Comparison of ENCODE assay signal across 10 mouse cellular contexts in the genomic region with DNA sequence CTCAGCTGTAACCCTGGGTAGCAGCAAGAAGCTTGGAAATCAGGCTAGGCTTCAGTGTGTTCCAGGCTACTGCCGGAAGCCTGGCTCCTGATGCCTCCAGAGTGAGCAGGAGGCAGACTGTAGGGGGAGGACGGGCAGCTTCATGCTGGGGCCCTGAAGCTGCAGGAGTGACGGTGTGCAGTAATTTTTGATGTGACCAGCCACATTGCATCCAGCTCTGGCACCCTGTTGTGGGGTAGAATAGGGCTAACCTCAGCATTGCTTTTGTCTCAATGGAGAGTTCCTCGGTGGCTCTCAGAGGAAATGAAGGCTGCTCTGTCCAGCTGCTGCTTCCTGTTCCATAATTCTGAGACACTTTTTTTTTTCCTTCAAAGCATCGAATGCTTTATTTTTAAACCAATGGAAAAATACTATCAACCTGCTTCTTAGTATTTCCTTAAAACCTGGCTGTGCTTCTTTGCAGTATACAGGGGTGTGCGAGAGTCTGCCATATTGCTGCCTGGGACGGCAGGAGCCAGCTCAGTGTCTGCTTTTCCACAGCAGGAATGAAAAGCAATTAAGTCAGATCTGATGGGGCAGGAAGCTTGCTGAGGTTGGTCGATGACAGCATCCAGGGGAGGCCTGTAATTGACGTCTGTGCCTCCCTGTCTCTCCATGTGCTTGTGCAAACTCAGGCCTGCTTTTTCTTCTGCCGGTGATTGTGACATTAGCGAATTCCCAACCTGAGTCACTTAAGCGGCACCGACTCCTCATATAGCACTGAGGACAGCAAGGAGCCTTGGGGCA.
A peak's percentile ranks its signal among the peaks of the same experiment; 100 is the strongest.
DNase-seq lines count a peak whose midpoint lies in the region; ATAC-seq lines count a peak whose summit lies in the region.
"Had no signal": no experiment of that assay in that cellular context is flagged by ENCODE, and none has a peak within 500 bp of the region (broad histone marks: within the 10 kb centered on the region; RNA-seq: fewer than 3 reads in every experiment).

No protein-coding gene starts in this region.

- peak overlapping the region; percentile 78 for H3K27ac ChIP-seq in lung, embryonic 15.5 days
- H3K27ac ChIP-seq in forebrain, embryonic 10.5 days: peak overlapping the region; percentile 71
- H3K27ac ChIP-seq in neural tube, embryonic 15.5 days (replicated peaks): peak overlapping the region; percentile 75

- 27% methylated on average over 13 of the region's 13 CpGs for WGBS in lung, embryonic 15.5 days
- 38% methylated on average over 13 of the region's 13 CpGs for WGBS in forebrain, embryonic 10.5 days
- 12% methylated on average over 13 of the region's 13 CpGs for WGBS in neural tube, embryonic 15.5 days

- ATAC-seq in lung, embryonic 15.5 days (ENCODE audit: borderline replicate concordance, extremely low read depth, low FRiP score, low TSS enrichment): no peak
- peak; percentile 49; the same call in 1 of the 2 replicates for ATAC-seq in neural tube, embryonic 15.5 days (ENCODE audit: low FRiP score)

- no peaks in the 10 kb centered on the region for H3K27me3 ChIP-seq in lung, embryonic 15.5 days
- no peaks in the 10 kb centered on the region for H3K27me3 ChIP-seq in forebrain, embryonic 10.5 days (ENCODE audit: poor library complexity, severe bottlenecking)
- no peaks in the 10 kb centered on the region for H3K27me3 ChIP-seq in neural tube, embryonic 15.5 days (replicated peaks)

- H3K9me3 ChIP-seq in lung, embryonic 15.5 days: no peaks in the 10 kb centered on the region
- no peaks in the 10 kb centered on the region for H3K9me3 ChIP-seq in forebrain, embryonic 10.5 days
- H3K9me3 ChIP-seq in neural tube, embryonic 15.5 days (replicated peaks): no peaks in the 10 kb centered on the region

- no peaks in the 10 kb centered on the region for H3K36me3 ChIP-seq in lung, embryonic 15.5 days
- H3K36me3 ChIP-seq in forebrain, embryonic 10.5 days (replicated peaks): peaks cover 13% of the 10 kb centered on the region
- H3K36me3 ChIP-seq in neural tube, embryonic 15.5 days: no peaks in the 10 kb centered on the region

- H3K4me3 ChIP-seq in lung, embryonic 15.5 days: no peak overlapping the region
- no peak overlapping the region for H3K4me3 ChIP-seq in forebrain, embryonic 10.5 days
- H3K4me3 ChIP-seq in neural tube, embryonic 15.5 days (replicated peaks): no peak overlapping the region

- H3K4me1 ChIP-seq in lung, embryonic 15.5 days: peaks cover 36% of the 10 kb centered on the region
- peaks cover 35% of the 10 kb centered on the region for H3K4me1 ChIP-seq in forebrain, embryonic 10.5 days
- H3K4me1 ChIP-seq in neural tube, embryonic 15.5 days: peaks cover 25% of the 10 kb centered on the region

- H3K9ac ChIP-seq in lung, embryonic 15.5 days: no peak overlapping the region
- no peak overlapping the region for H3K9ac ChIP-seq in neural tube, embryonic 15.5 days (replicated peaks)

- H3K4me2 ChIP-seq in lung, embryonic 15.5 days: no peak overlapping the region
- peak overlapping the region; percentile 25; the same call in 1 of the 2 replicates for H3K4me2 ChIP-seq in neural tube, embryonic 15.5 days

- DNase-seq in lung, postnatal 25 days (ENCODE audit: low spot score): no peak
- no peak for DNase-seq in forebrain, embryonic 10.5 days (ENCODE audit: extremely low spot score, low spot score)
- peak; percentile 42 for DNase-seq in kidney, postnatal 10 days
- DNase-seq in thymus, postnatal 10 days (ENCODE audit: low spot score in 2 of 2): no peak
- no peak for DNase-seq in cerebellum, adult 9-10 months
- no peak for DNase-seq in cerebellum, postnatal 36 days
- DNase-seq: adrenal gland, postnatal 25 days; lung, postnatal 4 days had no signal
